Mouse (Mus musculus) lung, adult 2 months (tissue): ENCODE data around the gene Olfr167. TPM values are rescaled to one million over a fixed set of nuclear protein-coding genes. Genes with fewer than 3 reads are reported as not detected.
"Not testable (repeated sequence)": the region's sequence is repeated elsewhere in the genome, so short reads cannot be mapped to it uniquely, and the experiment has no call there.

ENCODE experiments used
- DNase-seq: peaks from one replicate; pipeline ENCODE4 v3.0.0; 2022
- H3K4me1 ChIP-seq: fragments of 200-500 bp; 2 replicates; pipeline ENCODE4 v1.6.1; 2011; ENCODE audit warnings: low read length; ENCODE audit not compliant: control insufficient read depth, insufficient read depth
- H3K4me3 ChIP-seq: fragments of 200-500 bp; replicated peaks from 2 replicates; pipeline ENCODE3; 2011; ENCODE audit warnings: low read depth, mild to moderate bottlenecking, control low read depth, low read length; ENCODE audit errors: extremely low read depth
- CTCF ChIP-seq: fragments of 200-500 bp; IDR thresholded peaks from 2 replicates; pipeline ENCODE4 v1.5.1; 2011; ENCODE audit warnings: mild to moderate bottlenecking, low read length, control low read depth; ENCODE audit not compliant: insufficient read depth
- POLR2A ChIP-seq: fragments of 200-500 bp; IDR thresholded peaks from 2 replicates; pipeline ENCODE4 v1.6.1; 2011; ENCODE audit warnings: low read depth, mild to moderate bottlenecking, control low read depth, low read length, borderline replicate concordance; ENCODE audit errors: extremely low read depth
- WGBS: fragments of 180-500 bp; shearing (Covaris S2); methylation state at CpG from one replicate; pipeline ENCODE4 v1.1.7; 2018; 5-methylcytosine and 5-hydroxymethylcytosine counted together
- polyA plus RNA-seq: library from polyadenylated mRNA; depleted of rRNA; stranded (reverse); fragments of >200 nt; gene quantifications from 2 replicates; pipeline ENCODE4 v1.2.3, GENCODE M21; 2012; rRNA removed

Gene Olfr167
- not detected in 2 replicates for polyA plus RNA-seq

DNA sequence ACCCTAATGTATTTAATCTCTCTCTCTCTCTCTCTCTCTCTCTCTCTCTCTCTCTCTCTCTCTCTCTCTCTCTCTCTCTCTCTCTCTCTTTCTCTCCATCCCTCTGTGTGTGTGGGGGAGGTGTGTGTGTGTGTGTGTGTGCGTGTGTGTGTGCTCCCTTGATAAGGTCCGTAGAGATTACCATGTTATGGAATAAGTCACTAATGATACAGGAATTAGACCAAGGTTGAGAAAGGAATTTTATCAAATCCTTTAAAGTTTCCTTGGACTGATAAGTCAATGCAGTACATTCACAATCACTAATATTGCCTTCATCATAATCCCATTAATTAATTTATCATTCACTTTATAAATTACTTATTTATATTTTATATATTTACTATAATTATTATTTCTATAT, at the start of gene Olfr167:
Olfr167 (minus strand) TSS at position 101 of the 400 bp plus-strand sequence.
- 87% methylated on average over 2 of the region's 2 CpGs for WGBS
- DNase-seq, result no peak
- H3K4me3 ChIP-seq, result no peak within 1 kb of the TSS
- TF ChIP-seq CTCF, result no peak
- TF ChIP-seq POLR2A, result no peak
- H3K4me1 ChIP-seq, result no peaks in the 10 kb centered on the region

DNA sequence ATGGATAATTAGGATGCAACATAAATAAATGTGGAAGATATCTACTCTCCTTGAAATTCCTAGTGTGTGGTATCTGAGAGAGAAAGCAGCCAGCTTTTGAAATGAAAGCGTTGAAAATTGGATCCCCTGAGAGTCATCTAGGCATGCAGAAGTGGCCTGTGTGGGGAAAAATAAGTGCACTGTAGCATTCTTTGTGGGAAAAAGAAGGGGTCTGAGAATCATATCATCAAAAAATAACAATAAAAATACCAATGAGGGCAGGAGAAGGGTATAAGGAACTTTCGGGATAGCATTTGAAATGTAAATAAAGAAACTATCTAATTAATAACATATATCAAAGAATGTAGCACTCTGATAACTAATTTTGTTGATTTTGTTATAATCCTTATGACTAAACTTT, 49.6 kb upstream of the Olfr167 start, which contains the start of gene Olfr169:
Olfr169 (minus strand) TSS at position 101 of the 400 bp plus-strand sequence.
- not testable (repeated sequence) for DNase-seq, H3K4me1 ChIP-seq, H3K4me3 ChIP-seq
- WGBS, result 94% methylated on average over 2 of the region's 2 CpGs

DNA sequence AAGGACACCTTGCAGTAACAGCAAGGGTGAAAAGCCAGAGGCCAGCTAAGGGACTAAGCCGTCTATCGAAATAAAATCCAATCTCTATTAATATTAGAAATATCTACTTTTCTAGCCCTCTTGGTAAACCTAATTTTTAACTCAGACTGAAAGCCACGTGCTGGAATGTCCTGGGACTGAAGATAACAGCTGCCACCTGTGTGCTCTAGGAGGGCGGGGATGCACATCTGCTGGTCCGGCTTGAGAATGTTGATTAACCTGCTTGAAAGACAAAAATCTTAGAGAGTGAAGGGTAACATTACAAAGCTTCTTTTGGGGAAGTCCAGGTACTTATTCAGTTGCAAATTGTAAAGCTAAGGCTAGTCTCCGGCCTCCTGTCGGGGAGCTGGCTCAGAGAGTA, 31.4 kb upstream of the Olfr167 start:
- not testable (repeated sequence) for H3K4me1 ChIP-seq, H3K4me3 ChIP-seq, DNase-seq
- 76% methylated on average over 7 of the region's 7 CpGs for WGBS

DNA sequence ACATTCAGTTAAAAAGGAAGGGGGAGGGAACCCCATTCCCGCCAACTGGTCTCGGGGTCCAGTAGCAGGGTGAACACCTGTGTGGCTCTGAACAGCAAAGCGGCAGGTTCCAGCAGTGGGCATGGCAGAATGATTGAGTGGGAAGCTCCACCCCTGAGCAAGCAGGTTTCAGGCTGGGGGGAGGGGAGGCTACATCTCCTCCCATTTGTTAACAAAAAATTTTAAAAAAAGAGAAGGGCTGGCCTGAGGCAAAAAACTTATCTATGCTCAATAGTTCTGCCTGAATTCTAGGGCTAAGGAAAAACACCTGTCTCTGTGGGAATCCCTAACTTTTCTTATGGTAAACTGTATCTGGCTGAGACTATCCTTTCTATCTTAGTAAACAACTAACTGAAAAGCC, 30.2 kb upstream of the Olfr167 start:
- 79% methylated on average over 3 of the region's 3 CpGs for WGBS
- DNase-seq, result not testable (repeated sequence)

DNA sequence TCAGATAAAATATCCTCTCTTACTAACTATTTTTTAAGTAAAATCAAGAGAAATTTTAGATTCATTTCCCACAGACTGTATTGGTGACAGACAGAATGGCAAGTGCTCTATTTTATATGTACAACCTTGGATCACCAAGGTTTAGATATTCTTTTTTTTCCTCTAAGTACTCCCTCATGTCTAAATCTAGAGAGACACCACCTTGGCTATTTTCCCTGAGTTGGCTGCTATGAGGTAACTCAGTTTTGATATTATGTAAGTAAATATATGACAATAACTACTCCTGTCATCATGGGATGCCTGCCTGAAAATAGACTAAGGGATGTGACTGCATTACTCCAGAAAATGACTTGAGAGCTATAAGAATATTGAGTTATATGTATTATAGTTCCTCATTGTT, 13.4 kb upstream of the Olfr167 start, which contains the start of gene Olfr168:
Olfr168 (minus strand) TSS at position 101 of the 400 bp plus-strand sequence.
- DNase-seq, result no peak
- Histone ChIP-seq H3K4me3 (no peak within 1 kb of the TSS), H3K4me1 (no peaks in the 10 kb centered on the region)
- no peak for TF ChIP-seq POLR2A
- no peak for TF ChIP-seq CTCF

More for the DNA sequence above, 30.2 kb upstream of the Olfr167 start:
- not testable (repeated sequence) for H3K4me1 ChIP-seq, H3K4me3 ChIP-seq

DNA sequence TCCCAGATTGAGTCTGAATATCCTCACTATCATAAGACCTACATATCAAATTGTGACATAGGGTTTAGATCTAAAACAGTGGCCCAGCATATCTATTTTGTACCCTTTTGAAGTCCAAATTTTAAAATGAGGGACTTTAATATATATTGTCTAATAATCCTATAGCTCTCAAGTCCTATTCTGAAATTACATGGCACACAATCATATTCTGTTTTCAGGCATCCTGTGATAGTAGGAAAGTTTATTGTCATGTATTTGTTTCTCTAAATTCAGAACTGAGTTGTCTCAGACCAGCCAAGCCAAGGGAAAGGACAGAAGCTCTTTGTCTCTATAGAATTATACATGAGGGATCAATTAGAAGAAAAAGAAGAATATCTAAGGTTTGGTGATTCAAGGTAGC, 38.7 kb downstream of the Olfr167 start, which contains the start of gene Olfr166:
Olfr166 (plus strand) TSS at position 301 of the 400 bp plus-strand sequence.
- H3K4me1 ChIP-seq, result no peaks in the 10 kb centered on the region
- H3K4me3 ChIP-seq, result no peak within 1 kb of the TSS
- TF ChIP-seq POLR2A (no peak), CTCF (no peak)
- no peak for DNase-seq

DNA sequence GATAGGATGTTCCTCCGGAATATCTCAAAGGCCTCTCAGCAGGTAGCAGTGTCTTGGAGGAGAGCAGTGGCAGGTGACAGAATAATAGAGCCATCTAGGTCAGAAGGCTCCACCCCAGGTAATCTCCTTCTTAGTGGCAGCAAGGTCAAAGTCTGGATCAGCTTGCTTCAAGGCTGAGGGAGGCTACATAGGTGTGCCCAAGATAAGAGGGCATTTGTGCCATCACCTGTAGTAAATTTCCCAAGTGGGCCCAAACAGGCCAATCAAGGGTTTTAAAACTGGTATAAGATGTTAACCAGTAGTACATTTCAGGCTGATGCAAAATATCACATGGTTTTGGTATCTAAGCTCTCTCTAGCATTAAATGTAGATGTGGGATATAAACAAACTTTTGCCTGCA, 57.7 kb downstream of the Olfr167 start:
- no peaks in the 10 kb centered on the region for H3K4me1 ChIP-seq
- TF ChIP-seq POLR2A, result no peak
- TF ChIP-seq CTCF, result no peak
- WGBS, result 88% methylated on average over 1 of the region's 1 CpGs
- DNase-seq, result no peak
- H3K4me3 ChIP-seq, result no peak overlapping the region

Other genes starting within 250 kb of the Olfr167 start
- gene Olfr164, start 208.2 kb downstream of the Olfr167 start, polyA plus RNA-seq, result not detected in 2 replicates
- not detected in 2 replicates for gene Olfr165, start 99.1 kb downstream of the Olfr167 start, polyA plus RNA-seq
- not detected in 2 replicates for gene Olfr166, start 38.6 kb downstream of the Olfr167 start, polyA plus RNA-seq
- not detected in 2 replicates for gene Olfr168, start 13.3 kb upstream of the Olfr167 start, polyA plus RNA-seq
- not detected in 2 replicates for gene Olfr169, start 49.5 kb upstream of the Olfr167 start, polyA plus RNA-seq
- 0.20 TPM in 1 of 2 replicates, not detected in the other for gene Olfr170, start 89.6 kb upstream of the Olfr167 start, polyA plus RNA-seq
- gene Olfr171, start 107.7 kb upstream of the Olfr167 start, polyA plus RNA-seq, result 0.20 and 0.37 TPM in 2 replicates
- gene Lamp3, start 184.1 kb upstream of the Olfr167 start, polyA plus RNA-seq, result 61.4 and 94.6 TPM in 2 replicates
- 1.0 and 1.5 TPM in 2 replicates for gene B3gnt5, start 237.9 kb upstream of the Olfr167 start, polyA plus RNA-seq